Mouse (Mus musculus) retina, postnatal 1 day (tissue): ENCODE measurements at regions not wholly inside any gene's neighbourhood (a gene's known extent, or its start where the extent isn't known, plus 50 kb on each side); places are given as distances from the start of the nearest gene placed in this dataset.
A peak's percentile ranks its signal among the peaks of the same experiment; 100 is the strongest.

Source experiments
- DNase-seq: peaks from one replicate; pipeline ENCODE4 v3.0.0-alpha.2; 2012

- DNase-seq: no peak
Measured at GRCm38 (mm10) chr3:47348451-47348850, 900.4 kb upstream of the Pabpc4l start.

DNA sequence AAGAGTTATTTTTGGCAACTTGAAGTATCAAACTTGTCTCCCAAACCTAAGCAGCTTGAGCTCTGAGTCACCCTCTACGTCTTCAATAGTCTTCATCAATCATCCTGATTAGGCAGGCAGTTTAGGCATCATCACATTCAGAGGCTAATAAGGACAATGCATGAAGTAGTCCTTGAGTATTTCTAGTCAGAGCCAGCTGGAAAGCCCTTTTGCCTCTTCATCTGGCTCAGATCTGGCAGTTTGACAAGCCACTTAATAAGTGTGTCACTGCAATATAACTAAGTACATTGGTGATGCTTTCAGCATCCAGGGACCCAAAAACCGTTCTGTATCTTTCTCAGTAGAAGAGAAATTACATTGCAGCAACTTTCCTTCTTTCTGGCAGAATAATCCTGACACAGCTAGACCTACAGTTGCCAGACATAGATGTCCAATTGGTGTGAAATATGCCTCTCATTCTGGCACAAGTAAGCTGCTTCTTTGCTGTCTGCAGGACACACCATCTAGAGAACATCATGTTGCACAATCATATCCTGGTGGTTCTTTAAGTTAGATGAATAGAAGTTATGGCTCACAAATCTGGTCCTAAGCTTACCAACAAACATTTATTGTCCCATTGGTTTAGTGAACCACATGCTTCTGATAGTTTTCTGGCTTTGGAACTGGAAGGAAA lies 868.5 kb upstream of the Pabpc4l start:
- DNase-seq: no peak

GRCm38 (mm10) chr3:47281783-47282182 lies 833.8 kb upstream of the Pabpc4l start:
- peak; percentile 31 for DNase-seq

DNA sequence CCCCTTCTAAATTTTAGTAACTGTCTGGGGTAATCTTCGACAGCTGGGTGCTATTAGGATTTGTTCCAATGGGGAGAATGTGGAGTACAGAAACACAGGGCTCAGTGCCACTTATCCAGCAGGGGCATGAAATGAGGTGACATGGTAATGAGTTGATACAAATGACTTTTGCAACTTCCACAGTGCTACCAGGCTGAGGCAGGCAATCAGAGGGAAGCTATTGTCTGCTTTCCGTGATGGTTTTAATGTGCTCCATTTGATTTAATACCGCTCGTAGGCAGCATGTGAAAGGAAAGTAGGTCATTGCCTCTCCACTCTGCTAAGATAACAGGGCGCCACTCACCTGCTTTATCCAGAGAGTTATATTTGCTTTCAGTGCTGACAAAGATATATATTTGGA lies 832.3 kb upstream of the Pabpc4l start:
- DNase-seq: peak; percentile 69

DNA sequence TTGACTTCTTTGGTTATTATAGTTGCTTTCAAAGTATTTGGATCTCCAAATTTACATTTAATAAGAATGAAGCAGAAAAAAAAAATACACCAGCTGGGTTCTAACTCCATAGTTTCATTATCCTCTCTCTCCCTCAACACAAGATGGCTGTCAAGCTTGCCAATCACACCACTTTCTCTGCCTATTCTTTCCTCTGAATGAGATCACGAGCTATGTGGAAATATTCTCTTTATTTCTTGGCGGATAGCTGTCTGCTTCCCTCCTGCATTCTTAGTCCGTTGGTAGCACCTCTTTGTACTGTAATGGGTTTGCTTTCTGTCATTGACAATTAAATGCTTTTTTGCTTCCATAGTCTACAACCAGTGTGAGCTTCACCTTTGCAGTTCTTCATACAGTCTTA lies 793.0 kb upstream of the Pabpc4l start:
- DNase-seq: no peak

- DNase-seq: no peak
Measured at GRCm38 (mm10) chr3:47230234-47230633, 782.2 kb upstream of the Pabpc4l start.

DNA sequence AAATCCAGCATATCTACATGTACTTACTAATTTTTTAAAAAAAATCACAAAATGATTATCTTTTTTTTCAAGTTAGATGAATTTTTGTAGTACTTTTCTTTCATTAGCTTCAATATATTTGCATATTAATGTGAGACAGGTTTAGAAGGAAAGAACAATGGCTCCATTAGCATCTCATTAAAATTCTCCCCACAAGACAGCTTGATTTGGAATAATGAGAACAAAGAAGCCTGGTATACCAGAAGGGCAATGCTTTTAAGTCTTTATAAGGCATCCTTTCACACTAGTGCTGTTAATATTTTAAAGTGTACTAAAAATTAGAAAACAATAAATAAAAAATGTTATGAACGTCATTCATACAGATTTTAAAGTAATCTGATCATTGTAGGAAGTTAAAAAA lies 770.6 kb upstream of the Pabpc4l start:
- no peak for DNase-seq

GRCm38 (mm10) chr3:47213141-47213540 lies 765.1 kb upstream of the Pabpc4l start:
- DNase-seq: no peak

GRCm38 (mm10) chr3:47197584-47197983 lies 749.6 kb upstream of the Pabpc4l start:
- no peak for DNase-seq

GRCm38 (mm10) chr3:47184226-47184625 lies 736.2 kb upstream of the Pabpc4l start:
- no peak for DNase-seq

GRCm38 (mm10) chr3:47182762-47183161 lies 734.7 kb upstream of the Pabpc4l start:
- no peak for DNase-seq

- no peak for DNase-seq
Measured at GRCm38 (mm10) chr3:47180377-47180776, 732.4 kb upstream of the Pabpc4l start.
